Mouse (Mus musculus): ENCODE measurements around the gene Fgf4.

Gene Fgf4

DNA sequence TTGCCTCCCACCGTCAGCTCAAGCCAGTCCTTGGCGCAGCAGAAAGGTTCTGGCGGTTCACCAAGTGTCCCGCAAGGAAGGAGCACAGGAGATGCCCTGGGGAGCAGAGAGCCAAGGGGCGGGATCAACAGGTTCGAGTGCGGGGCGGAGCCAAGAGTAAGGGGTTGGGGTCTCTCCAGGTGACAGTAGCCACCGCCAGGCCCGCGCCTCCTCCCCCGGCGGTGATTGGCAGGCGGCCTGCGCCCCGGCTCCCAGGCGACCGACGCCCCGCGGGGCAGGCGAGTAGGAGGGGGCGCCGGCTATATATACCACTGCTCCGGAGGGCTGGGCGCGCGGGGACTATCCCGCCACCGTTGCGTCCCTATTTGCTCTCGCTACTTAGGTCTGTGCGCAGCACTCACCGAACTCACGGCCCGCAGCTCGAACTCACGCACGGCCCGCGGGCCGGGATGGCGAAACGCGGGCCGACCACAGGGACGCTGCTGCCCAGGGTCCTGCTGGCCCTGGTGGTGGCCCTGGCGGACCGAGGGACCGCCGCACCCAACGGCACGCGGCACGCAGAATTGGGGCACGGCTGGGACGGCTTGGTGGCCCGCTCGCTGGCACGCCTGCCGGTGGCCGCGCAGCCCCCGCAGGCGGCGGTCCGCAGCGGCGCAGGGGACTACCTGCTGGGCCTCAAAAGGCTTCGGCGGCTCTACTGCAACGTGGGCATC is 14.0 kb downstream of the Fgf4 start:
- TF ChIP-seq GATA4 (IDR thresholded peaks at IDR 0.05; ENCODE audit: insufficient replicate concordance, low read length): no peak

DNA sequence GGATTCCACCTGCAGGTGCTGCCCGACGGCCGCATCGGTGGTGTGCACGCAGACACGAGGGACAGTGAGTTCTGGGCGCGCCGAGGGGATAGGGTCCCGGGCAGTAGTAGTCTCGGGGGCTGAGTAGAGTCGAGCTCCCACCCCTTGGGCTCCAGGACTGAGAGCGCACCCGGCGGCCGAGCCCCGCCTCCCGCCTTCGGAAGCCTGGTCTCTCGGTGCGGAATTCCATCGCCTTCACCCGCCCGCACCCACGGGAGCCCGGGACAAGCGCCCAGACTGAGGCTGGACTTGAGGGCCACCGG is 14.6 kb downstream of the Fgf4 start:
- no peak for TF ChIP-seq GATA4 (IDR thresholded peaks at IDR 0.05; ENCODE audit: insufficient replicate concordance, low read length)

DNA sequence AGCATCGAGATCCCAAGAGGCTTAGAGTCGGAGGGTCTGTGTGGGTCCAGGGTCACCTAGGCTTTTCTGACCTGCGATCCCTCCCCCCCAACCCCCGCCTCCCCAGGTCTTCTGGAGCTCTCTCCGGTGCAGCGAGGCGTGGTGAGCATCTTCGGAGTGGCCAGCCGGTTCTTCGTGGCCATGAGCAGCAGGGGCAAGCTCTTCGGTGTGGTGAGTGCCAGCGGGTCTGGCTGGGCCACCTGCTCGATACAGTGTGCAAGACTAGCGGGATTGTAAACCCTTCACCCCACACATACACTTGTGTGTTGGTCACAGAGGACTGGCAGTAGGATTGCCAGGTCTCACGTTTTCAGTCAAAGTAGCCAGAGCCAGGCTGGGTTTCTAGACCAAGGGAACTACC is 15.0 kb downstream of the Fgf4 start:
- TF ChIP-seq GATA4 (IDR thresholded peaks at IDR 0.05; ENCODE audit: insufficient replicate concordance, low read length): no peak

DNA sequence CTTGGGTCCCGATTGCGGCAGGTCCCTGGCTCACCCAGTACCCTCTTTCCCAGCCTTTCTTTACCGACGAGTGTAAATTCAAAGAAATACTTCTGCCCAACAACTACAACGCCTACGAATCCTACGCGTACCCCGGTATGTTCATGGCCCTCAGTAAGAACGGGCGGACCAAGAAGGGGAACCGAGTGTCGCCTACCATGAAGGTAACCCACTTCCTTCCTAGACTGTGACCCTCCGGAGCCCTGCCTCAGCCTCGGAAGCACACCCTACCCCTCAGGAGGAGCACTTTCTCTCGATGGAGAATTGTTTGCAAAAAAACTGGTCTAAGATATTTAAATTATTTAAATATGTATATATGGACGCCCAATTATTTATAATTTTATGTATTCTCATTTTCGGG is 15.5 kb downstream of the Fgf4 start:
- TF ChIP-seq GATA4 (IDR thresholded peaks at IDR 0.05; ENCODE audit: insufficient replicate concordance, low read length): no peak

DNA sequence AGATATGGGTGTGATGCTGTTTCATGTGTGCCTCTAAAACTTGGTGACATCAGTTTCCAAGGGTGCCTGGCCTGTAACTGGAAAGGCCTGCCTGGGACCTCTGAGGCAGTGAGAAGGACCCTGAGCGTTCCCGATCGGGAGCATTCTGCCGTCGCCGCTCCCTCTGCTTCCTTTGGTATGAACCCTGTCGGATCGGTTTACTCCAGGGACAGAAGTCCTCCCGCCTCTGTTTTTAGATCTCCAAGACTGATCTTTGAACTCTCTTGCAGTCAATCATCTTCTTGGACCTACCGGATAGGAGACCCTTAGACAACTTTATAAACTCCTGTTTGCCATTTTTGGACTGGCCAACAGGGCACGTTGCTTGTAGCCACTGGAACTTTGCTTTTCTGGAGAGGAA is 16.0 kb downstream of the Fgf4 start:
- no peak for TF ChIP-seq GATA4 (IDR thresholded peaks at IDR 0.05; ENCODE audit: insufficient replicate concordance, low read length)

DNA sequence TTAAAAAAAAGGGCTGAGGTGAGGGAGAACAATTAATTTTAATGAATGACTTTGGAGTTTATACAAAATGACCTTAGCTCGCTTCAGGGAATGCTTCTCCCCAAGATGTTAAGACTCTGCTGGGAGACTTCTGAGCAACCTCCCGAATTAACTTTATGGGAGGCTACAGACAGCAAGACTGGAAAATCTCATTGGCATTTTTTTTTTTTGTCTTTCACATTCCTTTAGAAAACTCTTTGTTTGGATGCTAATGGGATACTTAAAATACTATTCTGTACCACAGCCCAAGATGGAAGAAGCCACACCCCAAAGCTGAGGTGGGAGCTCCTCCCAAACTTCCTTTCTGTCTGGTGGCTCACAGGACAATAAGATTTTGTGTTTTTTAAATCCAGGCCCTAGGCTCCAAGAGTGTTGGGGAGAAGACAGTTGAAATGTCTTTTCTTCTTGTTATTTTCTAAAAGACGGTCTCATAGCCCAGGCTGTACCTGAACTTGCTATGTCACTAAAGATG is 17.0 kb downstream of the Fgf4 start:
- TF ChIP-seq GATA4 (IDR thresholded peaks at IDR 0.05; ENCODE audit: insufficient replicate concordance, low read length): no peak

DNA sequence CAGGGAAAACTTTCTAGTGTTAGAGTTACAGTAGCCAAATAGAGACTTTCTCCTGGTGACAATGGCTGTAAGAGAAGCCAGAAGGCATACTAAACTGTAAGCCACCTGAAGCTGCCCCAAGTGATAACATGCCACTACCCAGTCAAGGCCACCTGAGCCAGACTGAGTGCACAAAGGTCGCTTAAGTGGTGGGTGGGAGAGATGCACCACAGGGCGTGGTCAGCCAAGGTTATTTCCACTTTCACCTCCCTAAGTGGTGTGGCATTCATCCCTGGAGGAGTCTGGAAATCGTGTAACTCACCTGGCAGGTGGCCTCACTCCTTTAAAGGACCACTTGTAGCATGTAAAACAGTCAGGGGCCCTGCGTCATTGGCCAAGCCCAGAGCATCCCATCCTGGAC is 20.0 kb downstream of the Fgf4 start:
- no peak for TF ChIP-seq GATA4 (IDR thresholded peaks at IDR 0.05; ENCODE audit: insufficient replicate concordance, low read length)

DNA sequence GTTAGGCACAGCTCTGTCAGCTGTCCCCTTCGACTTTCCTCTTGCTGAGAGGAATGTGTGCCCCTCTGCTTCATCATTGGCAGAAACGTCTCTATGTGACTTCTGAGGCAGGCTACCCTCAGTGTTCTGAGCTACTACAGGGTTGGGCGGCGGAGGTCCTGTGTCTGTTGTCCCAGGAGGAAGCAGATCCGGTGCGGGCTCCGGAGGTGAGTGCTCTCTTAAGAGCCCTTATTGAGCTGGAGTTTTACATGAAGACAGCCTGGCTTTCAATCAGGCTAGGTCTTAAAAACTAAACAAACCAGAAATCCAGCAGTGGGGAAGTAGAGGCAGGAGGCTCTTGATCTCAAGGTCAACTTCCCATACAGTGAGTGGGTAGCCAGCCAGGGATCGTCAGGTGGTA is 20.4 kb downstream of the Fgf4 start:
- TF ChIP-seq GATA4 (IDR thresholded peaks at IDR 0.05; ENCODE audit: insufficient replicate concordance, low read length): no peak

DNA sequence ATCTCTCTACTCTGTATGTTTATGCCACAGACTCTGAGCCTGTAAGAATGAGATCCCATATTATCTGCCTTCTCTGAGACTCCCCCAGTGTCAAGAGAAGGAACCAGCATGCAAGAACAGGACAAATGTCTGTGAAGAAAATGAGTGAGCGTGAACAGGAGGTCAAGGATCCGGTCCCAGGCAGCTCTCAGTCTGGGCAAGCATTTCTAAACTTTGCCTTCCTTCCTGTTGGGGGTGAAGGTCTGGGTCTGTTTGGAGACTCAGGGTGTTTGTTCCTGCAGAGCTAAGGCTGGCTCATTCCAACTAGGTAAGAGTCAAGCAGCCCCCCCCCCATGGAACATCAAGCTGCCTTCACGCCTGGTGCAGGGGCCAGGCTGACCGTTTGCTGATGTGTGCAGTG is 25.3 kb downstream of the Fgf4 start:
- TF ChIP-seq GATA4 (IDR thresholded peaks at IDR 0.05; ENCODE audit: insufficient replicate concordance, low read length): no peak

DNA sequence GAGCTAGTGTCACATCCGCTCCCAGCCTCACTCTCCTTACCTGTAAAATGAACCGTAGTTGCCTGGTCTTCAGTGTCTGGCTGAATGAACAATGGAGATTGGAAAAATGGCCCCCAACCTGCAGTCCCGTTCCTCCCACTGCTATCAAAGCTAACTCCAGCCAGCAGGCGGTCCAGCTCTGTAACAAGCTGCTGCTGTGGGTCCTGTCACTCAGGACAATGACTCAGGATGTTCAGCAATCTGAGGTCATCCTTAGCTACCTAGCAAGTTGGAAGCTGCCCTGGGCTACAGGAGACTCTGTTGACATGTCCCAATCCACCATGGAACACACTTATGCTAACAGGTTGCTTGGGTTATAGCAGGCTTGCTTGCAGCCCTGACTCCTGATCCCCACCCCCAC is 26.0 kb downstream of the Fgf4 start:
- no peak for TF ChIP-seq GATA4 (IDR thresholded peaks at IDR 0.05; ENCODE audit: insufficient replicate concordance, low read length)

DNA sequence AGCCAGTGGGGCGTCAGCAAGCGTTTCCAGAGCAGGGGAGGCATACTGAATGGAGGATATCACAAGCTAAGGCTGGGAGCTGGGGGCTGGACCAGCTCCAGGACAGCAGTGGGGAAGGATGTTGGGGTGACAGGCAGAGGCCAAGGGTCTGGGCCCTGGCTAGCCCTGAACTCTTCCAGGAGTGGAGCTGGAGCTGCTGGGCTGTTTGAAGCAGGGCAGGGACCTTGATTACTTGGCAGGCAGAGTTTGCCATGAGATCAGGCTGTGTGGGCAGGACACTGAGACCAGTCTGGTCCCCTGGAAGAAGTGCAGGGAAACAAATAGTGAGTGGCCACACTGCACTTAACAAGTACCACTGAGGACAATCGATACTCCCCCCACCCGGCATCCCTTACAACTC is 27.1 kb downstream of the Fgf4 start:
- no peak for TF ChIP-seq GATA4 (IDR thresholded peaks at IDR 0.05; ENCODE audit: insufficient replicate concordance, low read length)

DNA sequence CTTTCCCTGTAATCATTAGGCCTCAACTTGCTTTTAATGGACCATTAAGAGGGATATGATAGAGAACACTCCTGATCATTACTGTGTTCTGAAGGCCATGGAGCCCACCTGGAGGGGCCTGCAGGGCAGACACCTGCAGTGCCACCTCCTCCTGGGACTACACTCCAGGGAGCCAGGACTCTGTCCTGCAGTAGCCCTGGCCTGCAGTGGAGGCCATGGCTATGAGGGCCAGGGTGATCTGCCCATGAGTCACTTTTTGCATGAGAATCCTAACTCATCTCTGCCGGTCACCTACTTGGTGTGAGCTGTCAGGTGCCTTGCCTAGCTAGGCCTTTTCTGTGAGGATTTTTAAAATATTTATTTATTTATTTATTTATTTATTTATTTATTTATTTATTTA is 31.2 kb downstream of the Fgf4 start:
- TF ChIP-seq GATA4 (IDR thresholded peaks at IDR 0.05; ENCODE audit: insufficient replicate concordance, low read length): no peak

DNA sequence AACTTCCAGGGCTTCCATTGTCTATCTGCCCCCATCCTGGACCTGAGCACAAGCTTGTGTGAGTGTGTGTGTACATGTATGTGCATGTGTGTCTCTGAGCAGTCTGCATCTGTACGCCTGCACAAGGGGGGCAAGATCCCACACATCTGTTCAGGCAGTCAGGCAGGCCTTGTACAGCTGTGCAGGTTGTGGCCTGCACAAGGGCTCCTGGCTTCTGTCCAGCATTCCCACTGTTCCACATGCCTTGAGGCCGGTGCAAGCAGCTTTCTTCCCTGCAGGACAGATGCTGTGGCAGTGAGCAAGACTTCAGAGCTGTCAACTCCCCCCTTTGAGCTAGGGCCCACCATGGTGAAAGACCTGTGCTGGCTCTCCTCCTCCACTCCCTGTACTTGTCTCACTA is 35.9 kb downstream of the Fgf4 start:
- TF ChIP-seq GATA4 (IDR thresholded peaks at IDR 0.05; ENCODE audit: insufficient replicate concordance, low read length): no peak

DNA sequence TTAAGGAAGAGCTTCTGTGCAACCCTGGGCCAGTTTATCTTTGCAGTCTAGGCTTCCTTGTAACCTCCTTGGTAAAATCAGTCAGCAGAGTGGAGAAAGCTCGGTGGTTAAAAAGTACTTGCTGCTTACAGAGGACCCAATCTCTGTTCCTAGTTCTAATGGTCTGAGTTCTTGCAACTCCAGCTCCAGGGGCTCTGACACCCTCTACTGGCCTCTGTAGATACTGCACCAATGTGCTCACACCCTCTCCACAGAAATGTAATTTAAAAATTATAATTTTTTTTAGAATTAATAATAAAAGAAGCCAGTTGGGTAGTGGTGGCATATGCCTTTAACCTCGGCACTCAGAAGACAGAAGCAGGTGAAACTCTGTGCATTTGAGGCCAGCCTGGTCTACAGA is 40.5 kb downstream of the Fgf4 start:
- no peak for TF ChIP-seq GATA4 (IDR thresholded peaks at IDR 0.05; ENCODE audit: insufficient replicate concordance, low read length)

DNA sequence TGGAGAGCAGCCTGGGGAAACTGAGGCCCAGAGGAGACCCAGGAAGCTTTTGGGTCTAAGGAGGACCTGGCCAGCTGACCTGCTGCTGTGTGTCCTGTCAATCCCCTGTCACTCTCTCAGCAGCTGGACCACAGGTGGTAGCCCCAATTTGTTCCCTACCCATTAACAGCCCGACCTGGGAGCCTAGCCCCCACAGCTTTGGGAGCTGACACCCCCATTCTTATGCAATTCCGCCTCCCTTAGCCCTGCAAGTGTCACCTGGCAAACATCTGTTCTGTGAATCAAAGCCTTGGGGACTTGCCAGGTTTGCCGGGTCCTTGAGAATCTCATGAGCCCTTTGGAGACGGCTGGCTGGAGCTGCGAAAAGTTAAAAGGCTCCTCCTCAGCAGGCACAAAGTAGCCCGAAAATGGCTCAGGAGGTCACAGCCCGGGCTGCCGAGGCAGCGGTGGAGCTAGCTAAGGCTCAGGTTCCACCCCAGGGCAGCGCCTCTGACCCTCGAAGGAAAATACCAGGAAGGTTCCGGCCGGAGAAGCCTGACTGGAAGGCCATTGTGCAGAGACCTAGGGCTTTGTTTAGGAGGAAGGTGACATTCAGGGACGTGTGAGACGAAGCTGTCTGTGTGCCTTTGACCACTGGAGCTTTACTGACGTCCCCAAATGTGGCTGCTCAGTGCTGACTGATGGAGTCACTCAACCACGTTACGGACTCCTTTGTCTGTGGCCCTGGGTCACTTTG is 41.6 kb downstream of the Fgf4 start:
- TF ChIP-seq GATA4 (IDR thresholded peaks at IDR 0.05; ENCODE audit: insufficient replicate concordance, low read length): no peak

DNA sequence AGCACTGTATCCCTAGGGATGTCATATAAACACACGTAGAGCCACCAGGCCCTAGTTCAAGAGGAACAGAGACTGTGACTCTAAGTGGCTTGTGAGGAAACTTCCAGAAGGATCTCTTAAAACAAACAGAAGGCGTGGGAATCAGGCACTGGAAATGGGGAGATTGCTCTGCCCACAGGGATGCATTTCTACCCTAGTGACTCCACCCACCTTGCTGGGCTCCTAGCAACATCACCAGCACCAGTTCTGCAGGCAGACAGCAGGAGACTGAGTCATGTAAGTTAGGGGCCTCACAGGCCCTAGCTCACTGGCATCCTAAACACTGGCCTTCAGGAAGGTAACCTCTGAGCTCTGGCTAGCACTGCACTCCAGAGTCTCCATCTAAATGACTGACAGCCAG is 44.7 kb downstream of the Fgf4 start:
- TF ChIP-seq GATA4 (IDR thresholded peaks at IDR 0.05; ENCODE audit: insufficient replicate concordance, low read length): no peak

DNA sequence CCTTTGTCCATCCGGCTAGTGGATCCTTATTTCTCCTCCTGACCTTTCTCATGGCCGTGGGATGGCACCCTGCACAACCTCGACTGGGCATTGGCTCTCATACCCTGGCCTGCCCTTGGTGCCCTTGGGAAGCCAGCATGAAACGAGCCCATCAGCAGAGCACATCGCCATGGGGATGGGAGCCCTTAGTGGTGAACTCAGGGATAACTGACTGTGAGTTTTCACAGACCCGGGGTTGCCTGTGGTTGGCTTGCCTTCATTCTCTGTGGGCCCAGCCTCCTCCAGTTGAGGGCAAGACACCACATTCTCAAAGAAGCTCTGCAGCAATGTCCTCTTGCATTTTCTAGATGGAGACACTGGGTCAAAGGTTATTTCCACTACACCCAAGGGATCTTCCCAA is 45.2 kb downstream of the Fgf4 start:
- no peak for TF ChIP-seq GATA4 (IDR thresholded peaks at IDR 0.05; ENCODE audit: insufficient replicate concordance, low read length)
